Mouse (Mus musculus) embryonic stem cell, embryonic (primary cell): ENCODE measurements around the gene Sh3pxd2b.

Experiments used
- CTCF ChIA-PET, 4 experiments: fragments of 300-600 bp in 2 of 4; fragments of 350-600 bp in 2 of 4; sonication (Branson Sonifier 250); formaldehyde crosslinking; loops; one replicate each; lab custom pipeline; 2022; ENCODE audit warnings: inconsistent platforms in 2 of 4; lab: Charles Lee
- POLR2A ChIA-PET, 4 experiments: fragments of 300-600 bp in 2 of 4; fragments of 350-600 bp in 2 of 4; sonication (Branson Sonifier 250); formaldehyde crosslinking; loops; one replicate each; lab custom pipeline; 2022; ENCODE audit warnings: antibody characterized with exemption in 4 of 4, inconsistent platforms in 1 of 4; lab: Charles Lee

The Sh3pxd2b gene

GRCm38 (mm10) chr11:32442576-32442975 lies 95.0 kb downstream of the Sh3pxd2b start:
- ChIA-PET CTCF (no interaction called here), POLR2A (interaction anchor here in 1 of 4 experiments (0.6 to 0.8 kb wide), 2 partner anchors 25 to 119 kb away, joined by 3 to 6 read pairs; no protein-coding TSS in a partner anchor)

GRCm38 (mm10) chr11:32444266-32444665 lies 96.6 kb downstream of the Sh3pxd2b start:
- ChIA-PET POLR2A (no interaction called here), CTCF (no interaction called here)

DNA sequence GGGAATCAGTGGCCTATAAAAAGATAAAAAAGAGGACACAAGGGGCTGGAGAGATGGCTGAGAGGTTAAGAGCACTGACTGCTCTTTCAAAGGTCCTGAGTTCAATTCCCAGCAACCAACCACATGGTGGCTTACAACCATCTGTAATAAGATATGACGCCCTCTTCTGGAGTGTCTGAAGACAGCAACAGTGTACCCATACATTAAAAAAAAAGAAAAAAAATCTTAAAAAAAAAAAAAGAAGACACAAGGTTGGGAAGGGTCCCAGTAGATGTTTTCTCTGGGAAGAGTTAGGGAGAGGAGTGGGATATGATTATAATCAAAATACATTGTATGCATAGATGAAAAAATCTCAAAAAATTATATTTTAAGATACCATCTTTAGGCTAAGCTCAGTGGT lies 97.5 kb downstream of the Sh3pxd2b start:
- POLR2A ChIA-PET = no interaction called here
- CTCF ChIA-PET = interaction anchor here in 1 of 4 experiments (0.7 kb wide), 2 partner anchors 160 to 405 kb away, joined by 3 to 5 read pairs; no protein-coding TSS in a partner anchor

- CTCF ChIA-PET = interaction anchor here in 2 of 4 experiments (0.6 to 0.7 kb wide), 4 partner anchors 8 to 406 kb away, joined by 3 to 5 read pairs (median 4); no protein-coding TSS in a partner anchor
- POLR2A ChIA-PET = no interaction called here
Observed at GRCm38 (mm10) chr11:32445637-32446226, 98.1 kb downstream of the Sh3pxd2b start.

DNA sequence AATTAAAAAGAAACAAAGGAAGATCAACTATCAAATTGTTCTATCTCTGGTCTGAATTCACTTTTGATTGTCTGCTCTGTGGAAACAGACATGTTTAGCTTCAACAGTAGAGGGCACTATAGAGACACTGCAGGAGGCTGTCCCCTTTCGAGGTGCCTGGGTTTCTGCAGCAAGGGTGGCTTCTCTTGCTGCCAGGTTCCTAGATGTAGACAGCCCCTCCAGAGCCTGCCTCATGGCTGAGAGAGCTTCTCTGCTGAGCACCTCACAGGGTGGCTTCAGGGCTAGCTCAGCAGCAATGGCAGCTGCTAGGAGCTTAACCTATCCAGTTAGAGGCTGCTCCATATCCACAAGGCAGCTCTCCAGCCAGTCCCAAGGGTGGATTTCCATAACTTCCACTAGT lies 102.6 kb downstream of the Sh3pxd2b start:
- ChIA-PET POLR2A (interaction anchor here in 1 of 4 experiments (0.8 to 1.2 kb wide), 3 partner anchors 10 to 26 kb away, joined by 3 to 5 read pairs (median 4); no protein-coding TSS in a partner anchor), CTCF (interaction anchor here (0.5 to 2.0 kb wide), 25 partner anchors 9 to 500 kb away, joined by 3 to 12 read pairs (median 3); partner anchors contain the start of genes Hbq1a (in 1 of the 4) and Hbq1b (in 1 of the 4))

DNA sequence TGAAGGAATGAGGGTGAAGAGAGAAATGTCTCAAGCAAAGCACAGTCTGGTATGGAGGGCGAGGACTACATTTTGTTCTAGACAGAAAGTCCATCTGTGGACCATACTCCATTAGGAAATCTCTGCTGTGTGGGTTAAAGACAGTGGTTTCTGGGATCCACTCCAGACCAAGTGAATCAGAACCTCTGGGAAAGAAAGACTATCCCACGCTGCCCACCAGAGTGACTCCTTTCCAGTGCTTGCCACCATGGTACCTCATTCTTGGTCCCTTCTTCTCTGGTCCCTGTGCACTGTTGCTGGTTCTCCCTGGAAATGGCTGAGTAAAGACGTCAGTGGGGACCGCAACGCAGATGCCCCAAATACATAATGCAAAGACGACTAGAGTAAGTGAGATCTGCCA lies 103.7 kb downstream of the Sh3pxd2b start:
- POLR2A ChIA-PET = interaction anchor here in 1 of 4 experiments (1.2 kb wide), 1 partner anchor 27 kb away, joined by 4 read pairs; no protein-coding TSS in a partner anchor
- CTCF ChIA-PET = interaction anchor here in 1 of 4 experiments (1.2 kb wide), 1 partner anchor 9 kb away, joined by 3 read pairs; no protein-coding TSS in a partner anchor

- POLR2A ChIA-PET = interaction anchor here in 2 of 4 experiments (0.9 to 2.5 kb wide), 3 partner anchors 10 to 25 kb away, joined by 3 to 12 read pairs (median 4); no protein-coding TSS in a partner anchor
- CTCF ChIA-PET = interaction anchor here in 1 of 4 experiments (0.7 kb wide), 1 partner anchor 926 kb away, joined by 4 read pairs; no protein-coding TSS in a partner anchor
Observed at GRCm38 (mm10) chr11:32452745-32453144, 105.1 kb downstream of the Sh3pxd2b start.

GRCm38 (mm10) chr11:32453353-32453915 lies 105.8 kb downstream of the Sh3pxd2b start:
- POLR2A ChIA-PET = interaction anchor here in 3 of 4 experiments (0.6 to 2.5 kb wide), 10 partner anchors 10 to 673 kb away, joined by 3 to 12 read pairs (median 3); no protein-coding TSS in a partner anchor
- CTCF ChIA-PET = interaction anchor here in 2 of 4 experiments (0.6 to 1.2 kb wide), 3 partner anchors 8 to 831 kb away, joined by 3 to 6 read pairs (median 4); no protein-coding TSS in a partner anchor

DNA sequence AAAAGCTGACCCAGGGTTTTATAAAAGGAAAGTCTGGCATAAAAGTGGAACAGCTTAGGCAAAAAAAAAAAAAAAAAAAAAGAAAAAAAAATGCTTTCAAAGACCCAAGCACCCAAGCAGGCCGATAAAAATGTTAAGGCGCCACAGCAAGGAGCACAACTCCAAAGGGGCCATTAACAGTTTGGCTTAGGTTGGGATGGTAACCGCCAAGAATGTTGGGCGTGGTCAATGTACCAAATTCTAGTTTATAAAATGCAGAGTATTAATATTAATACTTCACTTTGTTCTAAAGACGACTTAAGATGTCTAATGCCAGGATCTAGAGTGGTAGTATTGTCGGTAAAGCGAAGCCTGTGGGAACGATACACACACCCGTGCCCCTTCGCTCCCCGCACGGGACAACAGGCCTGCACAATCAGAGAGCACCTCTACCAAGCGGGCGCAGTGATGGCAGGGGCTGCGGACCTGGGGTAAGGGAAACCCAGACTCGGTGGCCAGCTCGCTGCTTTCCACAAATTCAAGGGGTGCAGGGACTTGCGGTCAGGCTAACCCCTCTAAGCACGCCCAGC lies 106.7 kb downstream of the Sh3pxd2b start:
- ChIA-PET CTCF (interaction anchor here in 2 of 4 experiments (0.6 to 1.2 kb wide), 4 partner anchors 9 to 832 kb away, joined by 3 to 6 read pairs (median 4); partner anchors contain the start of gene Hbq1a (in 1 of the 2)), POLR2A (interaction anchor here in 3 of 4 experiments (0.6 to 2.5 kb wide), 9 partner anchors 9 to 674 kb away, joined by 3 to 12 read pairs (median 3); no protein-coding TSS in a partner anchor)

- POLR2A ChIA-PET = interaction anchor here in 2 of 4 experiments (1.1 to 2.5 kb wide), 4 partner anchors 23 to 110 kb away, joined by 3 to 12 read pairs (median 3); no protein-coding TSS in a partner anchor
- CTCF ChIA-PET = interaction anchor here in 2 of 4 experiments (0.5 to 1.2 kb wide), 2 partner anchors 155 to 840 kb away, joined by 3 to 4 read pairs; partner anchors contain the start of gene Hbq1a (in 1 of the 2)
Observed at GRCm38 (mm10) chr11:32454800-32455506, 107.3 kb downstream of the Sh3pxd2b start, which contains the start of gene Ubtd2. Gene Ubtd2, plus strand, starts transcription at chr11:32455370.

GRCm38 (mm10) chr11:32455507-32456141 lies 108.0 kb downstream of the Sh3pxd2b start:
- CTCF ChIA-PET = interaction anchor here in 2 of 4 experiments (0.5 to 0.8 kb wide), 2 partner anchors 32 to 841 kb away, joined by 3 to 4 read pairs; no protein-coding TSS in a partner anchor
- POLR2A ChIA-PET = interaction anchor here in 2 of 4 experiments (0.7 to 1.5 kb wide), 2 partner anchors 12 to 20 kb away, joined by 3 read pairs; no protein-coding TSS in a partner anchor

- ChIA-PET POLR2A (interaction anchor here in 2 of 4 experiments (0.7 to 1.5 kb wide), 3 partner anchors 11 to 20 kb away, joined by 3 to 4 read pairs (median 3); no protein-coding TSS in a partner anchor), CTCF (interaction anchor here in 1 of 4 experiments (0.6 kb wide), 1 partner anchor 436 kb away, joined by 3 read pairs; no protein-coding TSS in a partner anchor)
Observed at GRCm38 (mm10) chr11:32456356-32456755, 108.7 kb downstream of the Sh3pxd2b start.

GRCm38 (mm10) chr11:32464282-32464681 lies 116.7 kb downstream of the Sh3pxd2b start:
- ChIA-PET CTCF (interaction anchor here in 2 of 4 experiments (1.0 to 1.8 kb wide), 2 partner anchors 14 to 69 kb away, joined by 3 to 12 read pairs; partner anchors contain the start of gene Stk10 (in 1 of the 2)), POLR2A (interaction anchor here in 2 of 4 experiments (0.9 to 2.0 kb wide), 5 partner anchors 11 to 116 kb away, joined by 3 to 7 read pairs (median 4); no protein-coding TSS in a partner anchor)

DNA sequence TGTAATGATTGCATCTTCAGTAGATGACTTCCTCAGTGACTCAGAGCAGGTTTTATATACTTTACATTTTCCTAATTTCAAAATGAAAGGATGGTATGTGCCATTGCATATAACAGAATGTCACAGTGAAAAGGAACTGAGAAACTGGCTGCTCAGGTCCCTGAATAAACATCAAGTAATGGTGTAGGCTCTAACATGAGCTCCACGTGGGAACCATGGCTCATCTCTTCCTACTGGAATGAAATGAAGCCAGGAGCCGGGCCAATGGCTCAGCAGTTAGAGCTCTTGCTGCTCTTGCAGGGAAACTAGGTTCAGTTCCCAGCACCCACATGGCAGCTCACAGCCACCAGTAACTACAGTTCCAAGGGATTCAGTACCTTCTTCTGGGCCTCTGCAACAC lies 124.3 kb downstream of the Sh3pxd2b start:
- CTCF ChIA-PET = no interaction called here
- POLR2A ChIA-PET = interaction anchor here in 1 of 4 experiments (1.1 kb wide), 1 partner anchor 12 kb away, joined by 3 read pairs; no protein-coding TSS in a partner anchor

DNA sequence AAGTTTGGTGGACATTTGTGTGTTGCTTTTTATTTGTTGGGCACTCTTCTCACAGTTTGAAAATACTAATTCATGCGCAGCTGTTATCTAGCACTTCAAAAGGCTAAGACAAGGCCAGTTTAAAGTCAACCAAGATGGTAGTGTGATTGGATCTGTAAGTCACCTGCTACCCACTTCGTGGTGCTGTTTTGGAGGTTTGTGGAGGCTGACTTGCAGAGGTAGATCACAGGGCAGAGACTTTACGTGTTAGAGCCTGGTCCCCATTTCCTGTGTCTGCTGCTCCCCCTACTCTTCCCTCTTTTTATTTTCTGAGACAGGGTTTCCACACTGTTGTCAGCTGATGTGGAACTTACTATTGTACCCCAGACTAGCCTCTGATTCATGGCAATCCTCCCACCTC lies 127.1 kb downstream of the Sh3pxd2b start:
- CTCF ChIA-PET = interaction anchor here in 1 of 4 experiments (0.5 to 0.6 kb wide), 2 partner anchors 182 to 292 kb away, joined by 3 to 4 read pairs; no protein-coding TSS in a partner anchor
- POLR2A ChIA-PET = no interaction called here

DNA sequence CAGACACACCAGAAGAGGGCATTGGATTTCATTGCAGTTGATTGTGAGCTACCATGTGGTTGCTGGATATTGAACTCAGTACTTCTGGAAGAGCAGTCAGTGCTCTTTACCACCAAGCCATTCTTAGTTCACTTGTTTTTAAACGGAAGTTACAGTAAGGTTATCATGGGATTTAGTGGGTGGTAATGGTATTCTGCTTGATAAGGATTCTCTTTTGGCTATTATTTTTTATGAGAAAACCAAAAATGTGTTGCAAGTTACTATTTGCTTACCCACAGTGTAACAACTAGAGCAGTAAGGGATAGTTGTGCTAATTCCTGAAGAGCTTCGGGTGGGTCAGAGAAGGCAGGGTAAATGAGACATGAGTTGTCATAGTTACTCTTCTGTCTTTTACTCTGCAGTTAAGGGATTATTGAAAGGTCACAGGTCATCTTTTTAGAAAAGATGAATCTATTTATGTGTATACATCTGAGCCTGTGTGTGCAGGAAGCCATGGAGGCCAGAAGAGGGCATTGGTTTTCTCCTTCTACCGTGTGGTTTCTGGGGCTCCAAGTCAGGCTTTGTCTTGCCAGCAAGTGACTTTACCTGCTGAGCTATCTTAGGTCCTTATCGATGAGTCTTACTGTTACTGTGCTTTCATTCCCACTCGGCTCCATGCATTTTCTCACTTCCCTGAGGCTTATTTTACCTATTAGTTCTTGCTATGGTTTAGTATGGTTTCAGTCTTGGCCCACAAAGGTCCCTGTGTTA lies 128.0 kb downstream of the Sh3pxd2b start:
- POLR2A ChIA-PET = interaction anchor here in 2 of 4 experiments (1.0 to 1.2 kb wide), 2 partner anchors 12 to 19 kb away, joined by 3 read pairs; no protein-coding TSS in a partner anchor
- CTCF ChIA-PET = interaction anchor here in 2 of 4 experiments (0.6 to 1.0 kb wide), 3 partner anchors 26 to 119 kb away, joined by 3 to 6 read pairs (median 3); no protein-coding TSS in a partner anchor
